Mouse (Mus musculus): ENCODE results near the gene Rab30. TPM values are rescaled to one million over a fixed set of nuclear protein-coding genes. Genes with fewer than 3 reads are reported as not detected.

The Rab30 gene
- total and polyA plus RNA-seq, 3 experiments = 39.1 to 105 (median 66.2) TPM

GRCm38 (mm10) chr7:92742774-92743173 lies 1.4 kb downstream of the Rab30 start:
- no peak overlapping the region for H3K27ac ChIP-seq (ENCODE audit: insufficient read depth, low read depth)
- in situ Hi-C loops (cut with MboI; ENCODE audit: low pct_ligation_motif_present, low pct_unique_long_range_greater_than_20kb, low sequenced_read_pairs) = no loop called here
- H3K4me2 ChIP-seq (ENCODE audit: insufficient read depth, low read depth, poor library complexity, severe bottlenecking) = peak overlapping the region; percentile 100
- H3K4me1 ChIP-seq (ENCODE audit: control insufficient read depth in 1 of 2, insufficient read depth in 2 of 2) = peaks cover 5 to 34% of the 10 kb centered on the region in 2 experiments; a peak in 2 of 4 replicates
- H3K9me3 ChIP-seq (replicated peaks; ENCODE audit: low read length) = no peaks in the 10 kb centered on the region
- peaks cover 11% of the 10 kb centered on the region for H3K27me3 ChIP-seq (replicated peaks)
- H3K36me3 ChIP-seq (replicated peaks in 1 of 2; ENCODE audit: control insufficient read depth in 1 of 2, insufficient read depth in 1 of 2, low read length in 1 of 2) = peaks cover 3 to 11% of the 10 kb centered on the region in 2 experiments
- no peak for DNase-seq (ENCODE audit: extremely low read depth)
- dilution Hi-C loops (cut with MboI; ENCODE audit: extremely low pct_ligation_motif_present, extremely low pct_unique_long_range_greater_than_20kb, low sequenced_read_pairs) = no loop called here
- H3K79me2 ChIP-seq (replicated peaks; ENCODE audit: control insufficient read depth, extremely low read depth, insufficient read depth, poor library complexity, severe bottlenecking) = peaks cover 17% of the 10 kb centered on the region
- peak overlapping the region; percentile 49; the same call in 1 of the 2 replicates for H3K9ac ChIP-seq (ENCODE audit: insufficient read depth, low read depth)
- H3K4me3 ChIP-seq (replicated peaks in 1 of 3; ENCODE audit: low read depth in 2 of 3, low read length in 2 of 3, poor library complexity in 1 of 3) = peak overlapping the region in 2 of 3 experiments; percentile 69 to 74
- no peak; the same call in 1 of the 2 replicates for TF ChIP-seq SIN3A (IDR thresholded peaks at IDR 0.05; ENCODE audit: low read length)
- TF ChIP-seq UBTF (IDR thresholded peaks at IDR 0.05; ENCODE audit: low read depth, low read length) = no peak
- TF ChIP-seq PAX5 (IDR thresholded peaks at IDR 0.05; ENCODE audit: low read length) = no peak
- TF ChIP-seq RAD21 (IDR thresholded peaks at IDR 0.05; ENCODE audit: low read depth, low read length) = no peak
- TF ChIP-seq CHD2 (IDR thresholded peaks at IDR 0.05; ENCODE audit: low read length) = no peak; the same call in 1 of the 2 replicates
- TF ChIP-seq E2F4 (IDR thresholded peaks at IDR 0.05; ENCODE audit: insufficient replicate concordance, low read depth, low read length) = no peak
- TF ChIP-seq CHD1 (IDR thresholded peaks at IDR 0.05; ENCODE audit: low read depth, low read length) = no peak
- no peak for TF ChIP-seq CTCF (conservative IDR thresholded peaks at IDR 0.05 in 1 of 2, IDR thresholded peaks at IDR 0.05 in 1 of 2; ENCODE audit: low read depth in 2 of 2, low read length in 2 of 2)
- no peak for TF ChIP-seq ELF1 (IDR thresholded peaks at IDR 0.05; ENCODE audit: low read depth, low read length)

- peaks cover 2 to 10% of the 10 kb centered on the region in 2 experiments for H3K36me3 ChIP-seq (replicated peaks in 1 of 2; ENCODE audit: control insufficient read depth in 1 of 2, insufficient read depth in 1 of 2, low read length in 1 of 2)
Measured at GRCm38 (mm10) chr7:92743325-92743724, 1.9 kb downstream of the Rab30 start.

GRCm38 (mm10) chr7:92750395-92750794 lies 9.0 kb downstream of the Rab30 start:
- dilution Hi-C loops (cut with MboI; ENCODE audit: extremely low pct_ligation_motif_present, extremely low pct_unique_long_range_greater_than_20kb, low sequenced_read_pairs) = no loop called here

More at GRCm38 (mm10) chr7:92743325-92743724, 1.9 kb downstream of the Rab30 start:
- peak overlapping the region; percentile 100 for H3K4me2 ChIP-seq (ENCODE audit: insufficient read depth, low read depth, poor library complexity, severe bottlenecking)
- H3K4me3 ChIP-seq (replicated peaks in 1 of 3; ENCODE audit: low read depth in 2 of 3, low read length in 2 of 3, poor library complexity in 1 of 3) = peak overlapping the region in 1 of 3 experiments; percentile 74
- H3K9ac ChIP-seq (ENCODE audit: insufficient read depth, low read depth) = peak overlapping the region; percentile 3; the same call in 1 of the 2 replicates
- peak; percentile 76 for TF ChIP-seq IRF4 (IDR thresholded peaks at IDR 0.05; ENCODE audit: low read depth, low read length)
- TF ChIP-seq NELFE (IDR thresholded peaks at IDR 0.05; ENCODE audit: low read depth, low read length) = no peak
- TF ChIP-seq NRF1 (IDR thresholded peaks at IDR 0.05; ENCODE audit: low read depth, low read length) = no peak
- TF ChIP-seq ZNF384 (IDR thresholded peaks at IDR 0.05; ENCODE audit: low read depth, low read length) = no peak
- 0 out of 2 replicates have a peak, but pooled peaks have one; percentile 35 for TF ChIP-seq CHD2 (IDR thresholded peaks at IDR 0.05; ENCODE audit: low read length)
- TF ChIP-seq MEF2A (IDR thresholded peaks at IDR 0.05; ENCODE audit: borderline replicate concordance, low read depth, low read length) = peak; percentile 68; the same call in 1 of the 2 replicates
- no peak for TF ChIP-seq USF2 (conservative IDR thresholded peaks at IDR 0.05; ENCODE audit: low read depth, low read length)
- TF ChIP-seq BHLHE40 (IDR thresholded peaks at IDR 0.05; ENCODE audit: low read depth, low read length) = 0 out of 2 replicates have a peak, but pooled peaks have one; percentile 32
- TF ChIP-seq E2F4 (IDR thresholded peaks at IDR 0.05; ENCODE audit: insufficient replicate concordance, low read depth, low read length) = no peak
- H3K9me3 ChIP-seq (replicated peaks; ENCODE audit: low read length) = no peaks in the 10 kb centered on the region
- H3K4me1 ChIP-seq (ENCODE audit: control insufficient read depth in 1 of 2, insufficient read depth in 2 of 2) = peaks cover 5 to 29% of the 10 kb centered on the region in 2 experiments; a peak in 2 of 4 replicates
- peaks cover 11% of the 10 kb centered on the region for H3K27me3 ChIP-seq (replicated peaks)
- no peak overlapping the region for H3K27ac ChIP-seq (ENCODE audit: insufficient read depth, low read depth)
- peak; percentile 39 for DNase-seq (ENCODE audit: extremely low read depth)
- peaks cover 17% of the 10 kb centered on the region for H3K79me2 ChIP-seq (replicated peaks; ENCODE audit: control insufficient read depth, extremely low read depth, insufficient read depth, poor library complexity, severe bottlenecking)
- dilution Hi-C loops (cut with MboI; ENCODE audit: extremely low pct_ligation_motif_present, extremely low pct_unique_long_range_greater_than_20kb, low sequenced_read_pairs) (no loop called here), in situ Hi-C loops (cut with MboI; ENCODE audit: low pct_ligation_motif_present, low pct_unique_long_range_greater_than_20kb, low sequenced_read_pairs) (no loop called here)

More at GRCm38 (mm10) chr7:92750395-92750794, 9.0 kb downstream of the Rab30 start:
- Histone ChIP-seq H3K9ac (ENCODE audit: insufficient read depth, low read depth) (no peak overlapping the region), H3K4me3 (replicated peaks in 1 of 3; ENCODE audit: low read depth in 2 of 3, low read length in 2 of 3, poor library complexity in 1 of 3) (no peak overlapping the region), H3K4me1 (ENCODE audit: control insufficient read depth in 1 of 2, insufficient read depth in 2 of 2) (no peaks in the 10 kb centered on the region), H3K4me2 (ENCODE audit: insufficient read depth, low read depth, poor library complexity, severe bottlenecking) (no peak overlapping the region), H3K79me2 (replicated peaks; ENCODE audit: control insufficient read depth, extremely low read depth, insufficient read depth, poor library complexity, severe bottlenecking) (no peaks in the 10 kb centered on the region), H3K27me3 (replicated peaks) (no peaks in the 10 kb centered on the region), H3K36me3 (replicated peaks in 1 of 2; ENCODE audit: control insufficient read depth in 1 of 2, insufficient read depth in 1 of 2, low read length in 1 of 2) (no peaks in the 10 kb centered on the region), H3K9me3 (replicated peaks; ENCODE audit: low read length) (no peaks in the 10 kb centered on the region), H3K27ac (ENCODE audit: insufficient read depth, low read depth) (no peak overlapping the region)
- in situ Hi-C loops (cut with MboI; ENCODE audit: low pct_ligation_motif_present, low pct_unique_long_range_greater_than_20kb, low sequenced_read_pairs) = no loop called here
- TF ChIP-seq MAFK (IDR thresholded peaks at IDR 0.05; ENCODE audit: insufficient replicate concordance, low read length) (no peak), POLR2A (IDR thresholded peaks at IDR 0.05; ENCODE audit: low read depth, low read length) (no peak), E2F4 (IDR thresholded peaks at IDR 0.05; ENCODE audit: insufficient replicate concordance, low read depth, low read length) (no peak), SIN3A (IDR thresholded peaks at IDR 0.05; ENCODE audit: low read length) (no peak), CHD2 (IDR thresholded peaks at IDR 0.05; ENCODE audit: low read length) (no peak), GABPA (IDR thresholded peaks at IDR 0.05; ENCODE audit: insufficient replicate concordance, low read depth, low read length) (no peak), UBTF (IDR thresholded peaks at IDR 0.05; ENCODE audit: low read depth, low read length) (no peak), ETS1 (conservative IDR thresholded peaks at IDR 0.05; ENCODE audit: low read depth, low read length) (no peak), JUN (IDR thresholded peaks at IDR 0.05; ENCODE audit: insufficient read depth, low read depth, low read length) (no peak), TBP (conservative IDR thresholded peaks at IDR 0.05; ENCODE audit: low read depth, low read length) (no peak), USF2 (conservative IDR thresholded peaks at IDR 0.05; ENCODE audit: low read depth, low read length) (no peak), EP300 (IDR thresholded peaks at IDR 0.05; ENCODE audit: low read length) (no peak), ZC3H11A (IDR thresholded peaks at IDR 0.05; ENCODE audit: low read depth, low read length) (no peak), MXI1 (IDR thresholded peaks at IDR 0.05; ENCODE audit: low read depth, low read length) (no peak)
- no peak for DNase-seq (ENCODE audit: extremely low read depth)
